Mouse (Mus musculus): ENCODE data around the gene Efcab9.
A peak's percentile ranks its signal among the peaks of the same experiment; 100 is the strongest.

Efcab9 gene

GRCm38 (mm10) chr11:32556333-32556990 is 24.6 kb upstream of the Efcab9 start:
- no peak for DNase-seq (ENCODE audit: low spot score)

GRCm38 (mm10) chr11:32555103-32555689 is 23.3 kb upstream of the Efcab9 start:
- DNase-seq (ENCODE audit: low spot score) = no peak

- DNase-seq (ENCODE audit: low spot score) = peak; percentile 75
Observed at GRCm38 (mm10) chr11:32554141-32555091, 22.5 kb upstream of the Efcab9 start.

GRCm38 (mm10) chr11:32553311-32554140 is 21.6 kb upstream of the Efcab9 start:
- DNase-seq (ENCODE audit: low spot score) = no peak

- no peak for DNase-seq (ENCODE audit: low spot score)
Observed at GRCm38 (mm10) chr11:32552401-32553090, 20.7 kb upstream of the Efcab9 start.

- DNase-seq (ENCODE audit: low spot score) = no peak
Observed at GRCm38 (mm10) chr11:32551579-32552297, 19.9 kb upstream of the Efcab9 start.

- DNase-seq (ENCODE audit: low spot score) = no peak
Observed at GRCm38 (mm10) chr11:32551056-32551455, 19.2 kb upstream of the Efcab9 start.

GRCm38 (mm10) chr11:32550102-32550501 is 18.2 kb upstream of the Efcab9 start:
- no peak for DNase-seq (ENCODE audit: low spot score)

GRCm38 (mm10) chr11:32549236-32549635 is 17.4 kb upstream of the Efcab9 start:
- no peak for DNase-seq (ENCODE audit: low spot score)

- no peak for DNase-seq (ENCODE audit: low spot score)
Observed at GRCm38 (mm10) chr11:32548240-32548639, 16.4 kb upstream of the Efcab9 start.

- no peak for DNase-seq (ENCODE audit: low spot score)
Observed at GRCm38 (mm10) chr11:32547391-32547947, 15.6 kb upstream of the Efcab9 start.

GRCm38 (mm10) chr11:32546483-32546882 is 14.6 kb upstream of the Efcab9 start:
- no peak for DNase-seq (ENCODE audit: low spot score)

- DNase-seq (ENCODE audit: low spot score) = no peak
Observed at GRCm38 (mm10) chr11:32545605-32546004, 13.7 kb upstream of the Efcab9 start.

- no peak for DNase-seq (ENCODE audit: low spot score)
Observed at GRCm38 (mm10) chr11:32544497-32544896, 12.6 kb upstream of the Efcab9 start.

GRCm38 (mm10) chr11:32544041-32544440 is 12.2 kb upstream of the Efcab9 start:
- no peak for DNase-seq (ENCODE audit: low spot score)

GRCm38 (mm10) chr11:32542687-32543411 is 11.0 kb upstream of the Efcab9 start:
- peak; percentile 64 for DNase-seq (ENCODE audit: low spot score)

GRCm38 (mm10) chr11:32542181-32542580 is 10.3 kb upstream of the Efcab9 start:
- DNase-seq (ENCODE audit: low spot score) = no peak

GRCm38 (mm10) chr11:32540463-32540862 is 8.6 kb upstream of the Efcab9 start:
- DNase-seq (ENCODE audit: low spot score) = no peak

GRCm38 (mm10) chr11:32539717-32540116 is 7.8 kb upstream of the Efcab9 start:
- DNase-seq (ENCODE audit: low spot score) = no peak

GRCm38 (mm10) chr11:32538846-32539245 is 7.0 kb upstream of the Efcab9 start:
- DNase-seq (ENCODE audit: low spot score) = no peak
